Mouse (Mus musculus) urinary bladder, postnatal 10 days (tissue): ENCODE measurements at regions not wholly inside any gene's neighbourhood (a gene's known extent, or its start where the extent isn't known, plus 50 kb on each side); places are given as distances from the start of the nearest gene placed in this dataset.

Experiments
- DNase-seq: peaks from one replicate; pipeline ENCODE4 v3.0.0; 2022; ENCODE audit warnings: low spot score

GRCm38 (mm10) chr13:44608286-44608675 is 121.0 kb upstream of the Jarid2 start:
- DNase-seq: no peak

GRCm38 (mm10) chr13:44608681-44609335 is 120.5 kb upstream of the Jarid2 start:
- no peak for DNase-seq

GRCm38 (mm10) chr13:44609606-44610005 is 119.7 kb upstream of the Jarid2 start:
- no peak for DNase-seq

GRCm38 (mm10) chr13:44615696-44616095 is 113.6 kb upstream of the Jarid2 start:
- DNase-seq: no peak

GRCm38 (mm10) chr13:44618368-44618767 is 110.9 kb upstream of the Jarid2 start:
- no peak for DNase-seq

- DNase-seq: no peak
Observed at GRCm38 (mm10) chr13:44622661-44623355, 106.5 kb upstream of the Jarid2 start.

- no peak for DNase-seq
Observed at GRCm38 (mm10) chr13:44624716-44625115, 104.6 kb upstream of the Jarid2 start.

GRCm38 (mm10) chr13:44625792-44626191 is 103.5 kb upstream of the Jarid2 start:
- DNase-seq: no peak

GRCm38 (mm10) chr13:44626806-44627205 is 102.5 kb upstream of the Jarid2 start:
- DNase-seq: no peak

- no peak for DNase-seq
Observed at GRCm38 (mm10) chr13:44630061-44630460, 99.2 kb upstream of the Jarid2 start.

GRCm38 (mm10) chr13:44634616-44635015 is 94.7 kb upstream of the Jarid2 start:
- DNase-seq: no peak

GRCm38 (mm10) chr13:44635221-44636007 is 93.9 kb upstream of the Jarid2 start:
- no peak for DNase-seq

- no peak for DNase-seq
Observed at GRCm38 (mm10) chr13:44636008-44636335, 93.3 kb upstream of the Jarid2 start.

GRCm38 (mm10) chr13:44642361-44642760 is 86.9 kb upstream of the Jarid2 start:
- DNase-seq: no peak

- no peak for DNase-seq
Observed at GRCm38 (mm10) chr13:44650052-44650451, 79.2 kb upstream of the Jarid2 start.

- DNase-seq: no peak
Observed at GRCm38 (mm10) chr13:44651259-44652238, 77.7 kb upstream of the Jarid2 start.

GRCm38 (mm10) chr13:44657905-44658414 is 71.3 kb upstream of the Jarid2 start:
- DNase-seq: no peak

GRCm38 (mm10) chr13:44659861-44660260 is 69.4 kb upstream of the Jarid2 start:
- no peak for DNase-seq

- no peak for DNase-seq
Observed at GRCm38 (mm10) chr13:44663062-44663461, 66.2 kb upstream of the Jarid2 start.

GRCm38 (mm10) chr13:44663730-44664129 is 65.5 kb upstream of the Jarid2 start:
- no peak for DNase-seq

GRCm38 (mm10) chr13:44669761-44670160 is 59.5 kb upstream of the Jarid2 start:
- DNase-seq: no peak
